Mouse (Mus musculus): ENCODE data around the gene Klf7. TPM values are rescaled to one million over a fixed set of nuclear protein-coding genes. Genes with fewer than 3 reads are reported as not detected.

Klf7 gene
- polyA plus RNA-seq (2012; rRNA removed): 18.4 and 18.6 TPM in 2 replicates

- peak within 1 kb of the TSS; percentile 100 for H3K27ac ChIP-seq (ENCODE audit: insufficient read depth, low read length)
- peak; percentile 99 for TF ChIP-seq POLR2A (IDR thresholded peaks at IDR 0.05; ENCODE audit: extremely low read depth, insufficient read depth, low read length)
- TF ChIP-seq CTCF (IDR thresholded peaks at IDR 0.05; ENCODE audit: extremely low read depth, insufficient read depth, low read length): no peak
- H3K4me3 ChIP-seq (ENCODE audit: insufficient read depth, low read length): peak within 1 kb of the TSS; percentile 86
- peaks cover 5% of the 10 kb centered on the region; the same call in 1 of the 2 replicates for H3K4me1 ChIP-seq (ENCODE audit: control insufficient read depth, insufficient read depth, low read length)
Observed at GRCm38 (mm10) chr1:64121559-64122465, at the start of gene Klf7. Gene Klf7, minus strand, starts transcription at chr1:64122282.

GRCm38 (mm10) chr1:64164526-64165062 is 42.5 kb upstream of the Klf7 start:
- Histone ChIP-seq H3K4me3 (ENCODE audit: insufficient read depth, low read length) (no peak overlapping the region), H3K4me1 (ENCODE audit: control insufficient read depth, insufficient read depth, low read length) (no peaks in the 10 kb centered on the region), H3K27ac (ENCODE audit: insufficient read depth, low read length) (no peak overlapping the region)
- TF ChIP-seq CTCF (IDR thresholded peaks at IDR 0.05; ENCODE audit: extremely low read depth, insufficient read depth, low read length) (no peak), POLR2A (IDR thresholded peaks at IDR 0.05; ENCODE audit: extremely low read depth, insufficient read depth, low read length) (no peak)

- H3K4me3 ChIP-seq (ENCODE audit: insufficient read depth, low read length): no peak overlapping the region
- no peak for TF ChIP-seq POLR2A (IDR thresholded peaks at IDR 0.05; ENCODE audit: extremely low read depth, insufficient read depth, low read length)
- no peak for TF ChIP-seq CTCF (IDR thresholded peaks at IDR 0.05; ENCODE audit: extremely low read depth, insufficient read depth, low read length)
- H3K27ac ChIP-seq (ENCODE audit: insufficient read depth, low read length): no peak overlapping the region
- H3K4me1 ChIP-seq (ENCODE audit: control insufficient read depth, insufficient read depth, low read length): no peaks in the 10 kb centered on the region
Observed at GRCm38 (mm10) chr1:64158766-64159165, 36.7 kb upstream of the Klf7 start.

- Histone ChIP-seq H3K27ac (ENCODE audit: insufficient read depth, low read length) (no peak overlapping the region), H3K4me1 (ENCODE audit: control insufficient read depth, insufficient read depth, low read length) (no peaks in the 10 kb centered on the region), H3K4me3 (ENCODE audit: insufficient read depth, low read length) (no peak overlapping the region)
- TF ChIP-seq CTCF (IDR thresholded peaks at IDR 0.05; ENCODE audit: extremely low read depth, insufficient read depth, low read length): no peak
- TF ChIP-seq POLR2A (IDR thresholded peaks at IDR 0.05; ENCODE audit: extremely low read depth, insufficient read depth, low read length): no peak
Observed at GRCm38 (mm10) chr1:64149185-64149584, 27.1 kb upstream of the Klf7 start.

- H3K4me1 ChIP-seq (ENCODE audit: control insufficient read depth, insufficient read depth, low read length): peaks cover 1% of the 10 kb centered on the region; the same call in 1 of the 2 replicates
- no peak overlapping the region; the same call in 1 of the 2 replicates for H3K27ac ChIP-seq (ENCODE audit: insufficient read depth, low read length)
- no peak overlapping the region for H3K4me3 ChIP-seq (ENCODE audit: insufficient read depth, low read length)
- no peak for TF ChIP-seq POLR2A (IDR thresholded peaks at IDR 0.05; ENCODE audit: extremely low read depth, insufficient read depth, low read length)
- no peak for TF ChIP-seq CTCF (IDR thresholded peaks at IDR 0.05; ENCODE audit: extremely low read depth, insufficient read depth, low read length)
Observed at GRCm38 (mm10) chr1:64142691-64143445, 20.8 kb upstream of the Klf7 start.

GRCm38 (mm10) chr1:64134439-64134838 is 12.4 kb upstream of the Klf7 start:
- H3K4me3 ChIP-seq (ENCODE audit: insufficient read depth, low read length): no peak overlapping the region
- H3K27ac ChIP-seq (ENCODE audit: insufficient read depth, low read length): no peak overlapping the region
- TF ChIP-seq CTCF (IDR thresholded peaks at IDR 0.05; ENCODE audit: extremely low read depth, insufficient read depth, low read length): no peak
- TF ChIP-seq POLR2A (IDR thresholded peaks at IDR 0.05; ENCODE audit: extremely low read depth, insufficient read depth, low read length): no peak
- H3K4me1 ChIP-seq (ENCODE audit: control insufficient read depth, insufficient read depth, low read length): 0 out of 2 replicates have a peak, but pooled peaks cover 1% of the 10 kb centered on the region

- Histone ChIP-seq H3K4me1 (ENCODE audit: control insufficient read depth, insufficient read depth, low read length) (no peaks in the 10 kb centered on the region), H3K27ac (ENCODE audit: insufficient read depth, low read length) (no peak overlapping the region), H3K4me3 (ENCODE audit: insufficient read depth, low read length) (no peak overlapping the region)
- TF ChIP-seq POLR2A (IDR thresholded peaks at IDR 0.05; ENCODE audit: extremely low read depth, insufficient read depth, low read length) (no peak), CTCF (IDR thresholded peaks at IDR 0.05; ENCODE audit: extremely low read depth, insufficient read depth, low read length) (no peak)
Observed at GRCm38 (mm10) chr1:64126822-64127221, 4.7 kb upstream of the Klf7 start.

GRCm38 (mm10) chr1:64122466-64122830 is 366 bp upstream of the Klf7 start:
- peak overlapping the region; percentile 59 for H3K4me3 ChIP-seq (ENCODE audit: insufficient read depth, low read length)
- peak overlapping the region; percentile 32; the same call in 1 of the 2 replicates for H3K27ac ChIP-seq (ENCODE audit: insufficient read depth, low read length)
- TF ChIP-seq CTCF (IDR thresholded peaks at IDR 0.05; ENCODE audit: extremely low read depth, insufficient read depth, low read length): no peak
- TF ChIP-seq POLR2A (IDR thresholded peaks at IDR 0.05; ENCODE audit: extremely low read depth, insufficient read depth, low read length): no peak
- peaks cover 5% of the 10 kb centered on the region; the same call in 1 of the 2 replicates for H3K4me1 ChIP-seq (ENCODE audit: control insufficient read depth, insufficient read depth, low read length)

- Histone ChIP-seq H3K27ac (ENCODE audit: insufficient read depth, low read length) (peak overlapping the region; percentile 95), H3K4me1 (ENCODE audit: control insufficient read depth, insufficient read depth, low read length) (peaks cover 8% of the 10 kb centered on the region; the same call in 1 of the 2 replicates), H3K4me3 (ENCODE audit: insufficient read depth, low read length) (peak overlapping the region; percentile 86)
- peak; percentile 87 for TF ChIP-seq POLR2A (IDR thresholded peaks at IDR 0.05; ENCODE audit: extremely low read depth, insufficient read depth, low read length)
- no peak for TF ChIP-seq CTCF (IDR thresholded peaks at IDR 0.05; ENCODE audit: extremely low read depth, insufficient read depth, low read length)
Observed at GRCm38 (mm10) chr1:64120811-64121515, 1.1 kb downstream of the Klf7 start.

Measured in cortical plate, adult 2 months (tissue).